Mouse (Mus musculus): Measurements from ENCODE around the gene Chst12. TPM values are rescaled to one million over a fixed set of nuclear protein-coding genes. Genes with fewer than 3 reads are reported as not detected.
"Not testable (repeated sequence)": the region's sequence is repeated elsewhere in the genome, so short reads cannot be mapped to it uniquely, and the experiment has no call there.

Chst12 gene
- 1 to 10 TPM; 2.4 to 5.2 (median 3.5) TPM for total RNA-seq (2022)

GRCm38 (mm10) chr5:140505208-140505780, at the start of gene Chst12:
Chst12 (plus strand) TSS chr5:140505550.
- DNase-seq (ENCODE audit: low spot score in 2 of 2): peak; percentile 98 to 99

- DNase-seq (ENCODE audit: low spot score in 2 of 2): no peak
Measured at GRCm38 (mm10) chr5:140461476-140461875, 43.9 kb upstream of the Chst12 start.

GRCm38 (mm10) chr5:140463151-140463550, 42.2 kb upstream of the Chst12 start:
- not testable (repeated sequence) for DNase-seq (ENCODE audit: low spot score in 2 of 2)

- DNase-seq (ENCODE audit: low spot score in 2 of 2): no peak
Measured at GRCm38 (mm10) chr5:140464943-140465342, 40.4 kb upstream of the Chst12 start.

- DNase-seq (ENCODE audit: low spot score in 2 of 2): no peak
Measured at GRCm38 (mm10) chr5:140472336-140472735, 33.0 kb upstream of the Chst12 start.

GRCm38 (mm10) chr5:140481458-140481857, 23.9 kb upstream of the Chst12 start:
- DNase-seq (ENCODE audit: low spot score in 2 of 2): no peak

- no peak for DNase-seq (ENCODE audit: low spot score in 2 of 2)
Measured at GRCm38 (mm10) chr5:140491142-140491541, 14.2 kb upstream of the Chst12 start.

- DNase-seq (ENCODE audit: low spot score in 2 of 2): no peak
Measured at GRCm38 (mm10) chr5:140492684-140493233, 12.6 kb upstream of the Chst12 start.

- no peak for DNase-seq (ENCODE audit: low spot score in 2 of 2)
Measured at GRCm38 (mm10) chr5:140498176-140498575, 7.2 kb upstream of the Chst12 start.

GRCm38 (mm10) chr5:140500736-140501135, 4.6 kb upstream of the Chst12 start:
- DNase-seq (ENCODE audit: low spot score in 2 of 2): no peak

GRCm38 (mm10) chr5:140501982-140502836, 3.1 kb upstream of the Chst12 start:
- DNase-seq (ENCODE audit: low spot score in 2 of 2): no peak

GRCm38 (mm10) chr5:140502925-140503324, 2.4 kb upstream of the Chst12 start:
- peak; percentile 47 to 63 for DNase-seq (ENCODE audit: low spot score in 2 of 2)

- no peak for DNase-seq (ENCODE audit: low spot score in 2 of 2)
Measured at GRCm38 (mm10) chr5:140506096-140506794, 895 bp downstream of the Chst12 start.

GRCm38 (mm10) chr5:140507466-140508208, 2.3 kb downstream of the Chst12 start:
- peak in 1 of 2 experiments; percentile 36 for DNase-seq (ENCODE audit: low spot score in 2 of 2)

GRCm38 (mm10) chr5:140508686-140509085, 3.3 kb downstream of the Chst12 start:
- DNase-seq (ENCODE audit: low spot score in 2 of 2): no peak

- DNase-seq (ENCODE audit: low spot score in 2 of 2): no peak
Measured at GRCm38 (mm10) chr5:140509204-140509603, 3.9 kb downstream of the Chst12 start.

- no peak for DNase-seq (ENCODE audit: low spot score in 2 of 2)
Measured at GRCm38 (mm10) chr5:140510012-140511000, 5.0 kb downstream of the Chst12 start.

GRCm38 (mm10) chr5:140513921-140514320, 8.6 kb downstream of the Chst12 start:
- DNase-seq (ENCODE audit: low spot score in 2 of 2): no peak

- no peak for DNase-seq (ENCODE audit: low spot score in 2 of 2)
Measured at GRCm38 (mm10) chr5:140514799-140515486, 9.6 kb downstream of the Chst12 start.
